Mouse (Mus musculus) myocyte (in vitro differentiated cells): ENCODE data around the gene Atp8b2.

Experiments used
- POLR2A ChIP-seq: IDR thresholded peaks from one replicate; pipeline ENCODE4 v1.6.1; 2011; ENCODE audit warnings: low read depth, mild to moderate bottlenecking, control low read depth, moderate library complexity; ENCODE audit not compliant: insufficient read length
- POLR2AphosphoS2 ChIP-seq: IDR thresholded peaks from one replicate; pipeline ENCODE4 v1.6.1; 2011; ENCODE audit warnings: low read depth, control low read depth; ENCODE audit not compliant: insufficient read length
- REST ChIP-seq: IDR thresholded peaks from one replicate; pipeline ENCODE4 v1.6.1; 2011; ENCODE audit warnings: mild to moderate bottlenecking, control low read depth, moderate library complexity; ENCODE audit not compliant: insufficient read depth, insufficient read length
- USF1 ChIP-seq: IDR thresholded peaks from one replicate; pipeline ENCODE4 v1.6.1; 2011; ENCODE audit warnings: low read depth, mild to moderate bottlenecking, control low read depth, moderate library complexity

DNA sequence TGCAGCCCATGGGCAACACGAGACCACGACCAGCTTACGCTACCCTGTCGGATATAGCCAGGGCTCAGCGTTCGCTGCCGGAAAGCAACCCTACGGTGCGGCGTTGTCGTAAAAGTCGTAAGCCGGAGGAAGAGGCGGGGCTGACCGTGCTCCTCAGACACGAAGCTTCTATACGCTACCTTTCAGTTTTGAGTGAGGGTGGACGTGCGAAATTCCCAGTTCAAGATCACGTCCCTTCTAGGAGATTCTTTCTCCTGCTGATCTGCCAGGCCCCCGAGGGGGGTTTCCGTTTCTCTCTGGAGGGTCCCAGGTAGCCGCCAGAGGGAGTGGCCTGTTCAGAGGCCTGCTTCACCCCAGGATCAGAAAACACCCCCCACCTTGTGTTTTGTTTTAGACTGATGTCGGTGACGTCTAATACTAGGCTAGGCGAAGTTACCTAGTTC lies 35.3 kb upstream of the Atp8b2 start, which contains the start of gene Hax1:
- TF ChIP-seq POLR2A (peak; percentile 83), REST (no peak), USF1 (no peak), POLR2AphosphoS2 (peak; percentile 99)
